Mouse (Mus musculus) MEL (cell line): ENCODE data around the gene Syn3. TPM values are rescaled to one million over a fixed set of nuclear protein-coding genes. Genes with fewer than 3 reads are reported as not detected.

Experiments used
- DNase-seq: peaks from one replicate; pipeline ENCODE4 v3.0.0; 2011; ENCODE audit warnings: low read depth, low spot score
- H3K27ac ChIP-seq: 2 replicates; pipeline ENCODE4 v1.5.1; 2012; ENCODE audit warnings: low read depth, mild to moderate bottlenecking, control low read depth, low read length, moderate library complexity; ENCODE audit not compliant: control insufficient read depth
- H3K27me3 ChIP-seq, 2 experiments: fragments of 150-350 bp in 1 of 2; sonication (generic) in 1 of 2; 2 replicates each; pipeline ENCODE4 v1.6.1; 2012; ENCODE audit warnings: low read length in 2 of 2, mild to moderate bottlenecking in 2 of 2, improper control_type of control experiment in 1 of 2, moderate library complexity in 1 of 2; ENCODE audit not compliant: insufficient read depth in 2 of 2, control insufficient read depth in 1 of 2
- H3K36me3 ChIP-seq, 2 experiments: 2 replicates each; pipeline ENCODE4 v1.6.1; 2012 to 2014; ENCODE audit warnings: low read length in 2 of 2, improper control_type of control experiment in 1 of 2, inconsistent platforms in 1 of 2, mild to moderate bottlenecking in 1 of 2; ENCODE audit not compliant: insufficient read depth in 2 of 2, control insufficient read depth in 1 of 2
- H3K4me1 ChIP-seq, 2 experiments: fragments of 150-350 bp in 1 of 2; sonication (generic) in 1 of 2; 2 replicates each; pipeline ENCODE4 v1.6.1; 2012; ENCODE audit warnings: low read length in 2 of 2, improper control_type of control experiment in 1 of 2, mild to moderate bottlenecking in 1 of 2; ENCODE audit not compliant: insufficient read depth in 2 of 2, control insufficient read depth in 1 of 2
- H3K4me3 ChIP-seq, 2 experiments: fragments of 150-350 bp in 1 of 2; sonication (generic) in 1 of 2; 2 replicates each; pipeline ENCODE4 v1.5.1; 2012; ENCODE audit warnings: low read depth in 2 of 2, low read length in 2 of 2, mild to moderate bottlenecking in 2 of 2, moderate library complexity in 2 of 2, control low read depth in 1 of 2, improper control_type of control experiment in 1 of 2; ENCODE audit not compliant: control insufficient read depth in 1 of 2, insufficient read depth in 1 of 2
- H3K79me2 ChIP-seq: 2 replicates; pipeline ENCODE4 v1.6.1; 2012; ENCODE audit warnings: mild to moderate bottlenecking, low read length, moderate library complexity; ENCODE audit not compliant: control insufficient read depth, poor library complexity, insufficient read depth
- H3K9ac ChIP-seq: 2 replicates; pipeline ENCODE4 v1.6.1; 2012; ENCODE audit warnings: low read depth, mild to moderate bottlenecking, control low read depth, low read length, moderate library complexity; ENCODE audit not compliant: control insufficient read depth, poor library complexity, severe bottlenecking
- H3K9me3 ChIP-seq: fragments of 150-350 bp; sonication (generic); replicated peaks from 2 replicates; pipeline ENCODE4 v1.6.1; 2012; ENCODE audit warnings: mild to moderate bottlenecking, low read length, improper control_type of control experiment, moderate library complexity; ENCODE audit not compliant: insufficient read depth
- BHLHE40 ChIP-seq: IDR thresholded peaks from 2 replicates; pipeline ENCODE4 v1.6.1; 2012; ENCODE audit warnings: low read depth, mild to moderate bottlenecking, inconsistent platforms, low read length, improper control_type of control experiment, borderline replicate concordance
- CHD1 ChIP-seq: IDR thresholded peaks from 2 replicates; pipeline ENCODE4 v1.6.1; 2012; ENCODE audit warnings: low read depth, mild to moderate bottlenecking, inconsistent platforms, low read length, improper control_type of control experiment
- E2F4 ChIP-seq: IDR thresholded peaks from 2 replicates; pipeline ENCODE4 v1.6.1; 2011; ENCODE audit warnings: low read depth, low read length, improper control_type of control experiment, borderline replicate concordance
- ETS1 ChIP-seq: IDR thresholded peaks from 2 replicates; pipeline ENCODE4 v1.6.1; 2012; ENCODE audit warnings: low read depth, mild to moderate bottlenecking, inconsistent platforms, low read length, improper control_type of control experiment, moderate library complexity
- HCFC1 ChIP-seq: IDR thresholded peaks from 2 replicates; pipeline ENCODE4 v1.6.1; 2012; ENCODE audit warnings: low read depth, mild to moderate bottlenecking, inconsistent platforms, low read length, improper control_type of control experiment, moderate library complexity
- KAT2A ChIP-seq: conservative IDR thresholded peaks from 2 replicates; pipeline ENCODE4 v1.6.1; 2012; ENCODE audit warnings: low read depth, low read length, improper control_type of control experiment, inconsistent platforms
- MAFK ChIP-seq: IDR thresholded peaks from 2 replicates; pipeline ENCODE4 v1.6.1; 2011; ENCODE audit warnings: low read depth, mild to moderate bottlenecking, low read length, improper control_type of control experiment, borderline replicate concordance
- MAX ChIP-seq: IDR thresholded peaks from 2 replicates; pipeline ENCODE4 v1.6.1; 2011; ENCODE audit warnings: low read length, improper control_type of control experiment
- MEF2A ChIP-seq: IDR thresholded peaks from 2 replicates; pipeline ENCODE4 v1.6.1; 2014; ENCODE audit warnings: low read depth, mild to moderate bottlenecking, inconsistent platforms, low read length, improper control_type of control experiment; ENCODE audit not compliant: poor library complexity, insufficient replicate concordance, severe bottlenecking; ENCODE audit errors: extremely low read depth
- MYB ChIP-seq: IDR thresholded peaks from 2 replicates; pipeline ENCODE4 v1.6.1; 2011; ENCODE audit warnings: mild to moderate bottlenecking, low read depth, low read length, improper control_type of control experiment
- MYC ChIP-seq: IDR thresholded peaks from 2 replicates; pipeline ENCODE4 v1.6.1; 2011; ENCODE audit warnings: low read depth, mild to moderate bottlenecking, low read length, improper control_type of control experiment, moderate library complexity
- POLR2A ChIP-seq, 2 experiments: IDR thresholded peaks; 2 replicates each; pipeline ENCODE4 v1.6.1; 2011 to 2012; ENCODE audit warnings: low read length in 2 of 2, mild to moderate bottlenecking in 2 of 2, control low read depth in 1 of 2, improper control_type of control experiment in 1 of 2, low read depth in 1 of 2, moderate library complexity in 1 of 2; ENCODE audit not compliant: control insufficient read depth in 1 of 2, insufficient read depth in 1 of 2, poor library complexity in 1 of 2
- POLR2AphosphoS2 ChIP-seq: IDR thresholded peaks from 2 replicates; pipeline ENCODE4 v1.6.1; 2011; ENCODE audit warnings: low read length, improper control_type of control experiment
- POLR2AphosphoS5 ChIP-seq: IDR thresholded peaks from 2 replicates; pipeline ENCODE4 v1.6.1; 2012; ENCODE audit warnings: low read depth, borderline replicate concordance, mild to moderate bottlenecking, inconsistent platforms, low read length, moderate library complexity, mixed read lengths
- TAL1 ChIP-seq: IDR thresholded peaks from 2 replicates; pipeline ENCODE4 v1.6.1; 2012; ENCODE audit warnings: mild to moderate bottlenecking, inconsistent platforms, low read length, moderate library complexity, mixed read lengths
- UBTF ChIP-seq: IDR thresholded peaks from 2 replicates; pipeline ENCODE4 v1.6.1; 2012; ENCODE audit warnings: low read depth, mild to moderate bottlenecking, inconsistent platforms, low read length, improper control_type of control experiment, moderate library complexity, borderline replicate concordance; ENCODE audit not compliant: insufficient read depth
- ZC3H11A ChIP-seq: IDR thresholded peaks from 2 replicates; pipeline ENCODE4 v1.6.1; 2012; ENCODE audit warnings: low read depth, mild to moderate bottlenecking, inconsistent platforms, low read length, improper control_type of control experiment
- ZMIZ1 ChIP-seq: IDR thresholded peaks from 2 replicates; pipeline ENCODE4 v1.6.1; 2012; ENCODE audit warnings: low read depth, mild to moderate bottlenecking, inconsistent platforms, low read length, improper control_type of control experiment, moderate library complexity
- ZNF384 ChIP-seq: IDR thresholded peaks from 2 replicates; pipeline ENCODE4 v1.6.1; 2012; ENCODE audit warnings: low read depth, mild to moderate bottlenecking, inconsistent platforms, low read length, improper control_type of control experiment
- polyA plus RNA-seq, 2 experiments: library from polyadenylated mRNA; stranded (reverse) in 1 of 2; unstranded in 1 of 2; fragments of >175 nt in 1 of 2; fragments of >200 nt in 1 of 2; gene quantifications; 2 replicates each; pipeline versions ENCODE4 v1.2.1 to v1.2.4; 2012; ENCODE audit warnings: low replicate concordance in 2 of 2, low read depth in 1 of 2; ENCODE audit not compliant: insufficient read length in 2 of 2, insufficient read depth in 1 of 2, missing spikeins in 1 of 2
- total RNA-seq: library from RNA; depleted of rRNA; stranded (reverse); fragments of 300-350 nt; gene quantifications from 2 replicates; pipeline ENCODE4 v1.2.3, GENCODE M21; 2012

Gene Syn3
- total and polyA plus RNA-seq, 3 experiments, result 0.06 TPM; not detected in 2

DNA sequence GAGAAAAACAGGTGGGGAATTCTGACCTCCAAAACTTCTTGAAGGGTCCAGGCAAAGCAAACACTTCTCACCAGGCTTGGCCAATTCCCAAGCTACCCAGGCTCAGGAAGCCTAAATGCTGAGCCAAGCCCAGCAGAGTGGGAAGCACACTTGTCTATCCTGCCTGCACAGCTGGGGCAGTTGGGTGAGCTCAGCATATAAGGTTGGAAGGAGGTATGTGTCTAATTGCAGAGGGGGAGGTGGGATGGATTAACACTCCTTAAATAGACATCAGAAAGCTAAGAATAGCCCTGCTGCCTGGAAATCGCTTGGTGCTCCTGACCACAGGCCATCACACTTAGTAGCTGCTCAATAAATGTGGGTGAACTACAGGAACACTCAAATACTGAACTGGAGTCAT is 185.2 kb downstream of the Syn3 start:
- Histone ChIP-seq H3K9me3 (no peaks in the 10 kb centered on the region), H3K4me3 (no peak overlapping the region), H3K4me1 (no peaks in the 10 kb centered on the region), H3K27me3 (no peaks in the 10 kb centered on the region), H3K27ac (no peak overlapping the region), H3K79me2 (no peaks in the 10 kb centered on the region), H3K36me3 (no peaks in the 10 kb centered on the region), H3K9ac (no peak overlapping the region)
- no peak for DNase-seq
- no peak for TF ChIP-seq ZMIZ1
- TF ChIP-seq ZC3H11A, result no peak
- no peak for TF ChIP-seq MAX
- no peak for TF ChIP-seq E2F4
- TF ChIP-seq HCFC1, result no peak
- TF ChIP-seq TAL1, result no peak
- no peak for TF ChIP-seq POLR2AphosphoS2
- TF ChIP-seq MYC, result no peak
- TF ChIP-seq ZNF384, result no peak
- TF ChIP-seq UBTF, result no peak

DNA sequence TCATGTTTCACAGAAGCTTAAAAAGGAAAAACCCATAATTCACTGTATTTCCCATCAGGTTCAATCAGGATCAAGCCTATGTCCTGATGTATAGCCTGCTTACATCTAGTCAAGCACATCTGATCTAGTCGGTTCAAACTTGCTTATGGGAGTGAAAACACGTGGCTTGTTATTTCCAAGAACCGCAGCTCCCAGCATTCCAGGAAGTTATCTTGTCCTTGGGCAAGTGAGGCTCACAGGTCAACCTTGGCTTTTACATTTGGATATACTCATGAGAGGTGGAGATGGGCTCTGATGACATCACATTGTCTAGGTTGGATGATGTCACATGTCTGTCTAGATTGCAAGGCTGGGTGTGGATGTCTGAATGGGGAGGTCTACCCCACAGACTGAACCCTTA is 185.7 kb downstream of the Syn3 start:
- Histone ChIP-seq H3K27ac (no peak overlapping the region), H3K27me3 (no peaks in the 10 kb centered on the region), H3K4me1 (no peaks in the 10 kb centered on the region), H3K9me3 (no peaks in the 10 kb centered on the region), H3K4me3 (no peak overlapping the region), H3K79me2 (no peaks in the 10 kb centered on the region), H3K36me3 (no peaks in the 10 kb centered on the region), H3K9ac (no peak overlapping the region)
- TF ChIP-seq CHD1 (no peak), ZMIZ1 (no peak), POLR2A (IDR thresholded peaks at IDR 0.05; ENCODE audit: control insufficient read depth in 1 of 2, insufficient read depth in 1 of 2, low read depth in 1 of 2, low read length in 2 of 2, poor library complexity in 1 of 2) (no peak), BHLHE40 (no peak), MYB (no peak), MAFK (no peak), POLR2AphosphoS5 (no peak), KAT2A (no peak), E2F4 (no peak), MEF2A (no peak), UBTF (no peak), ETS1 (no peak)
- DNase-seq, result no peak
